Mouse (Mus musculus) heart, adult 18-20 months (tissue): ENCODE results near the gene Ap5z1. TPM values are rescaled to one million over a fixed set of nuclear protein-coding genes. Genes with fewer than 3 reads are reported as not detected.

Source experiments
- DNase-seq, 2 experiments: peaks; one replicate each; pipeline ENCODE4 v3.0.0; 2021 to 2022; ENCODE audit warnings: mixed read lengths in 1 of 2
- long read RNA-seq, 2 experiments: library from polyadenylated mRNA; stranded (forward); transcript quantifications; one replicate each; pipeline ENCODE4 v2.0.0; 2021
- total RNA-seq, 2 experiments: library from RNA; stranded (reverse); gene quantifications; 2 replicates each; pipeline ENCODE4 v1.2.3; 2021

The Ap5z1 gene
- total RNA-seq = 1 to 10 TPM; 5.0 to 6.0 TPM
- long read RNA-seq, experiment 1, partial matches to known transcripts = 7 of 14 reads
- long read RNA-seq, experiment 1, other reads (novel, unspliced or antisense) = 5 of 14 reads
- long read RNA-seq, experiment 2, partial matches to known transcripts = 0 of 2 reads
- long read RNA-seq, experiment 2, other reads (novel, unspliced or antisense) = 1 of 2 reads

DNA sequence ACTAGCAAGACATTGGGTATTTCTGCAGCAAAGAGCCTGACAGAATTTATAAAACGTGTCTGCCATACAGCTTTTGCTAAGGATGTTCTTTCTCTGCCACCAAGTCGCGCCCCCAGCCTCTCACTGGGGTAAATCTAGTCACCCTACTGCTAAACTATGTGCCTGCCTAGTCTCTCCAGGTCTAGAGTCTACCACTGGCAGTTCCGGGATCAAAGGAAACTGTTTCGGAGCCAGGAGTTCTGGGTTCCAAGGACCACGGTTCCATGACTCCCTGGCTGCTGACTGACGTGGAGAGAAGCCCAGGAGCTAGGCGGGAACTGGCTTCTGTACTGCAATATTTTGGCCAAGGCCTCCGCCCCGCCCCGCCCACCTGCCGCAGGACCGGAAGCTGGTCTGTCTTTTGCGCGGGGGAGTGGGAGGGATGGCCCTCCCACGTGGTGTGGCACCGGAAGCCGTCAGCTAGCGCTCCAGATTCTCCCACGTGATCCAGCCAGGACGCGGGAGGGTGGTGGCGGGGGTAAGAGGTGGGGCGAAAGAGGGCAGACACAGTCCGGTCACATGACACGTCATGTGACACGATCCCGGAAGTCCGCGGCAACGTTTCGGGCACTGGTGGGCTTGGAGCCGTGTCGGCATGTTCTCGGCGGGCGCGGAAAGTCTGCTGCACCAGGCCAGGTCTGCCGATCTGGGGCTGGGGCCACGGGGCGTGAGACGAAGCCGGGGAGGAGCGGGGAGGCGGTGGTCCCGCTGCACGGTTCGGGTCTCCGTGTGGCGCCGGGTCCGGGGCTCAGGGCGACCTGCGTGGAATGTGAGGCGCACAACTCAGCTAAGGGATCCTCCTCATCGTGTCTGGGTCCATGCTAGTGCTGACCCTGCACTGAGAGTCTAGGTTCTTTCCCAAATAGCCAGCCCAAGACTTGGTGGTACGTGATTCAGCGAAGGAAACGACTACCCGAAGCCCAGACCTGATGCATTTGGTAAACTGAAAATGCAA, at the start of gene Ap5z1:
Gene Ap5z1 (plus strand): TSS at position 484 of the 994 bp plus-strand sequence.
- peak; percentile 93 to 97 for DNase-seq

DNA sequence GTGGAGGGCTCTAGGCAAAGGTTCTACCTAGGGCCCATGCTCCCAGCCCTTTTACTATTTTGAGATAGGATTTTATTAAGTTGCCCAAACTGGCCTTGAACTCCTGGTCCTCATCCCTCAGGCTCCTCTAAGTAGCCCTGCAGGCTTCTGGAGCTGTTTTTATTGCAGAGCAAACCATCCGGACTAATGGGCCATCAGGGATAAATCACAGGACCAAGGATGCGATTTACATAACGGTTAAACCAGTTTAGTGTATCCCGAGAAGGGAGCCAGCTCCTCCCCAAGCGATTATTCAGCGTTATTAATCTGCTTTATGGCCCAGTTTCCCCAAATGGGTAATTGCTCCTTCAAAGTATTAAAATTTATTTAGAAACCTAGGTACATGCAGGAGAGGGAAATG, 48.3 kb upstream of the Ap5z1 start:
- no peak for DNase-seq

DNA sequence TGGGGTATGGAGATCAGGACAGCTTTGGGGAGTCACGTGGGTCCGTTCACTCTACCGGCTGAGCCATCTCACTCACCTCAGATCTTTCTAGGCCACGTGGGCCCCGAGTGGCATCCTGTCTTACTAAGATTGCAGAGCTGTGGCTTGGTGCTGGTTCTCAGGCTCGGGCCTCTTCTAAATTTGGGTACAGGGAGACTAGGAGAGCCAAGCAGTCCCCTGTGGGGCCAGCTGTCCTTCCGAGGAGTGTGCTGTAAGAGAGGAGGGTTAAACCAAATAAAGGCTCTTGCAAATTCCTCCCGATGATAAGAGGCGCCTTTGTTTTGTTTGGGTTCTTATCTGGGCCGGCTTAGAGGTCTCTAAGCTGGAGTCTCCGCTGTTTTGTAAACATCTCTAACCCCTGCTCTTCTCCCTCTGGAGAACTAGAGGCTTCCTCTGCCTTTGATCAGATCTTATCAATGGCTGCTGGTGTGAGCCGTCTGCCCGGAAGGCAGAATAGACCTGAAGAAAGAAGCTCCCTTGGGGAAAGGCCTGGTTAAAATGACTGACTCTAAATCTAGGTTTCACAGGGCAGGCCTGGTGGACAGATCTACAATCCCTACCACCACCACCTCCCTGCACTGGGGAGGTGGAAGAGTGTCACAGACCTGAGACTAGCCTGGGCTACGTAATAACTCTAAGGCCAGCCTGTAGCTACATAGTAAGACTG, 47.5 kb upstream of the Ap5z1 start:
- peak; percentile 45 to 48 for DNase-seq

DNA sequence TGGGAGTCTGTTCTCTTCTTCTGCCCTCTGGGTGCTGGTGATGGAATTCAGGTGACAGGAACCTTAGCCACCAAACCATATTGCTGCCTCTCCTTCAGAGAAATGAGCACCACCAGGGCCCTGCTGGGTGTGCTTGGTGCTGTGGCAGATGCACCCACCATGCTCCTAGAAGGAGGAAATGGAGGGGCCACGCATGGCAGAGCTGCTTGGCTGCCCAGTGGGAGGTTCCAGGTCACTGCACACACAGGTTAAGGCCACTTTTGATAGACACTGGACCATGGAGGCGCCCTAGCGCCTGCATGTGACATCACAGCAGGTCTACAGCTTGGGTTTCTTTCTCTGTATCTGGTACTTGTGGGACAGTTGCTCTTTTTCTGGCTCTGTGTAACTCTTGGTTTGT, 46.6 kb upstream of the Ap5z1 start:
- no peak for DNase-seq

DNA sequence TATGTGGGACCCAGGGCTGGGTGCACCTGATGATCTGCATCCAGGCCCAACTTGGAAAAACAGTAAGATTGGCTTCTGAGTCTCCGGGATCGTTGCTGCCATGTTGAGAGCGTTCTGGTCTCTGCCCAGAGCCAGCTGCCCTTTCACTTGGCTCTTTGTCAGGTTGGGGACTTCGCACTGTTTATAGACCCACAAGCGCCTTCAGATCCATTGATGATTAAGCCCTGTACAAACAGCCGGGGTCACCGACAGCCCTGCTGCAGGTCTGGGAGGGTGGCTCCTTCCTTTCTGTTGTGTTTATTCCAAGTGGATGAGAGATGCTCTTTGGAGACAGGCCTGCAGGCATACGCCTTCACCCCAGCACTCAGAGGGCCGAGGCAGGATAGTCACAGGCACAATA, 45.9 kb upstream of the Ap5z1 start:
- no peak for DNase-seq

DNA sequence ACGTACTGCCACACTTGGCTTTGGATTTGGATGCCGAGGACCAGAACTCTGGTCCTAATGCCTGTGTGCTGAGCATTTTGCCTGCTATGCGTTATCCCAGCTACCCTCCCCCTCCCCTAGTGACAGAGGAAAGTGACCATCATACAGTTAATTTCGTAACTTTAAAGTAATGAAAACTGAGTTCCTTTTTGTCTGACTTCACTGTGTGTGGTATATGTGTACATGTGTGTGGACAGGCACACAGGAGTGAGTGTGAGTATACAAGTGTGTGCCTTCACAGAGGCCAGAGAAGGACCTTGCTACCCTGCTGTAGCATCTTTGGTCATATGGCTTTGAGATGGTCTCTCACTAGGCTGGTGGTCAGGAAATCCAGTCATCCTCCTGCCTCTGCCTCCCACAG, 45.3 kb upstream of the Ap5z1 start:
- no peak for DNase-seq

DNA sequence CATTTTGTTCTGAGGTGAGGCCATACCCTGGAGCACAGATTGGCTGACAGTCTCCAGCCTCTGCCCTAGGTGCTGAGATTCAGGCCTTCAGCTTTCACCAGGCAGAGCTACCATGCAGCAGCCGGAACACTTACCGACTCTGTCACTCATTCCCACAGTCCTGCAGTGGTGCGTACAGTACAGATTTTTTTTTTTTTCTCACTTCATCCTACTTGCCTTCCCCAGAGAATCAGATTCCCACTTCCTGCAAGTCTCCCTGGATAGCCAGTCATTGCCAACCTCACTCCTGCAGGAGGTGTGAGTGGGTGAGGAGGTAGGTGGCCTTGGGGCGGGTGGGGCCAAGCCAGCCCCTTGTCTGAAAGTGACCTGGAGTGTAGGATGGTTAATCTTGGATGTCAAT, 43.4 kb upstream of the Ap5z1 start:
- no peak for DNase-seq

DNA sequence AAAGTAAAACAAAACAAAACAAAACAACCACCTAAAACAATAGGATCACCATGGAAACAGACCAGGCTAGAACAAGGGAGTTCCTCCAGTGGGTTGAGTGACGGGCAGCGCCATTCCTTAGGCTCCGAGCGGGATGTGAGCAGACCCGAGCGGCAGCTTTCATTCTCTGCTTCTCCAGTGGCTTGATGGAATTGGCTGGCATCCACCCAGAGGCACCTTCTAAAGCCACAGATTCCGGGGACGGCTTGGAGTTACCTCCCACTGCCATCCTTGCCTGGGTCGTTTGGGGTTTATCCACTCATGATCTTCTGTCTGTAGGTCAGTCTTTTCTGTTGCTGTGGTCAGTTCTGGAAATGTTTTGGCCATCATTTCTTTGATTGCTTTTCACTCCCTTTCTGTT, 42.8 kb upstream of the Ap5z1 start:
- DNase-seq = no peak

DNA sequence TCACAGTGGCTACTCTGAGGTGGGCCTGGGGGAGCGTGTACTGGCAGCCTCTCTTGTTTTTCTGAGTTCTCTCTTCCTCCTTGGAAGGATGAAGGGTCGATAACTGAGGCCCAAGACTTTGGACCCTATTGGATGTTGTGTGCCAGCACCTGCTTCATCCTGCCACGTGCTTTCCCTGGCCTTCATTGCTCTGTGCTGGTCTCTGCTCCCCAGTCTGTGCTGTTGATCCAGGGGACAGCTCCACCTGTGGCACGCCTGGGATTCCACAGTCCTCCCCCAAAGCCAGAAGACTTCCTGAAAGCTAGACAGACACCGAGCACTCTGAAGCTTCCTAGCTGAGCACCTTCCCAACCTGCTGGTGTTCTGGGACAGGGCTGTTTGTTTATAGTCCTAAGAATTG, 41.9 kb upstream of the Ap5z1 start:
- DNase-seq = no peak

DNA sequence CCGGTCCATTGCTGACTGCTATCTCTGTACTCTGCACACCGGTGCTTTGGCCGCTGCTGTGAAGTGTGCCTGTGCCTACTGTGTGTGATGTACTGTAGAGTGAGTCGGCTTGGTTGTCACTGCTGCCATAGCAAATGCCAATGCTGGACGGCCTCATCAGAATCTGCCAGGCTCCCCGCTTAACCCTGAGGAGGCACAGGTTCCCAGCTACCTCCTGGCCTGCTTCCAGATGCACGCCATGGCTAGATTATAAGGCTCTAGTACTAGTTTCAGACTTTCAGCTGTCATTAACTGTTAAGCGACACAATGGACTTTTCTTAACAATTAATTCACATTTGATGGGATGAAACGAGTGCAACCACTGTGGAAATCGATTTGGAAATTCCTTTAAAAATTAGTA, 40.6 kb upstream of the Ap5z1 start:
- no peak for DNase-seq

DNA sequence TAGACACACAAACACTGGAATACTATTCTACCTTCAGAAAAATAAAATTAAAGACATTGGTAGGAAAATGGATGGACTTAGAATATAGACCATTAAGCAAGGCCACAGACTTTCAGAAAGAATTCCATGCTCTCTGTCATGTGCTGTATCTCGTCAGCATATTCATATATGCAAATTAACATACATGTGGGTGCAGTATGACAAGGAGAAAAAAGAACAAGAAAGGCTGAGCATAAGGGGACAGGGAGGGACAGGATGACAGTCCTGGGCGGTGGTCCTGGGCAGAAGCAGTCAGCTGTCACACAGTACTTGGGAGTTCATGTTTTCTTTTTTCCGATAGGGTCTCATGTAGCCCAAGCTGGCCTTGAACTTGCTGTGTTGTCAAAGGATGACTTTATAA, 40.0 kb upstream of the Ap5z1 start:
- no peak for DNase-seq

DNA sequence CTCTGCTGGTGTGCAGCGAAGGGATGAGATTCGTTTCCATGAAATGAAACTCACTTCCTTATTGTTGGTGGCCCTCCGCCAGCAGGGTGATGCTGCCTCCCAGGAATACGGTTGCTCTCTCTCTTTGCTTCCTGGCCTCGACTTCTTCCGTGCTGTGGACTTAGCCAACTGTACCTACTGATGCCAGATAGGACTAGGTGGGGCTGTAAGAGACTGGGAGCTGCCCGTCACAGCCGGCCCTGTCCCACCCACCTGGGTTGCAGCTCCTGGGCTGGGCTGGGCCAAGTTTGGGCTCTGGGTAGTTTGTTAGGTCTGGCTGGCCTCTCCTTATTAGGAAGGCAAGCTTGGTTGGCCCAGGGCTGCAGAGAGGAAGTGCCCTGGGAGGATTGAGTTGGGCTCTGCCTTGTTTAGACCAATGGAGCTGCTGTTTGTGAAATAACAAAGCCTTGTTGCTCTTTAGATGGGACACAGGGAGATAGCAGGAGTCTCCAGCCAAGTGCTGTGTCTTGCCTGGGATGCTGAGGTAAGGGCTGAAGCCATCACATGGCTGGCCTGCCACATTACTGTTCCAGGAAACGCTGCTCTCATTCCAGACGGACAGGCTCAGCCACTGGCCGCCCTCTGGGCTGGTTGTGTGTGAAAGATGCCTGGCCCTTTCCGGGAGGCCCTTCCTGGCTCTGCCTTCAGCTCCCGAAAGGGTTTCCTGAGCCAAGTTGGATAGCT, 39.0 kb upstream of the Ap5z1 start:
- peak; percentile 85 to 95 for DNase-seq

DNA sequence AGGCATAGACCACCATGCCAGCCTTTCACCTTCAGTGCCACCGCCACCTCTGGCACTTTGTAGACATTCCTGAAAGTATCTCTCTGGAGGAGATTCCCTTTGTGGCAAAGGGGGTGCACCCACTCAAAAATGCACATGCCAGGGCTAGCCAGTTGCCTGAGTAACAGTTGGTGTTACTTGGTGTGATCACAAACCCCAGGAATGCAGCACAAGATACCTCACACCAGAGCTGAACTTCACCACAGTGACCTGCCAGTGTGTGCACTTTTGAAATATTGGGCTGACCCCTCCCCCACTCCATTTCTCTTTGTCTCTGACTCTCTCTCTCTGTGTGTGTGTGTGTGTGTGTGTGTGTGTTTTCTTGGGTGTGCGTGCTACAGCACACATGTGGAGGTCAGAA, 37.3 kb upstream of the Ap5z1 start:
- DNase-seq = no peak

DNA sequence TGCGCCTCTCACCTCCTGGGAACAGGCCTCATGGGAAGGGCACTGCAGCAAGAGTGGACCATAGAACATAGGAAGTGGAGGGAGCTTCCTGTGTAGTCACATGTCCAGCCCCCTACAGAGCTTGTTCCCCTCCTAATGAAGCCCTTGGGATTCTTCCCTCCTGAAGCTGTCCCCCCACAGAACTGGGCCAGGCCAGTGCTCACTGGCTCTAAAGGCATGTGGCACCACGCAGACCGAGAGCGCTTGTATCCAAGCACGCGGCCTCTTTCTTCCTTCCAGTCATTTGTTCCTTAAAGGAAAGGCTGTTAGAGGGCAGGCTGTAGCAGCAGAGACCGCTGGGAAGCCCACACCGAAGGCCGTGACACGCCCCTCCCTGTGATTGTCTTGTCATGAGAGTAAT, 35.9 kb upstream of the Ap5z1 start:
- DNase-seq = peak in 1 of 2 experiments; percentile 38

DNA sequence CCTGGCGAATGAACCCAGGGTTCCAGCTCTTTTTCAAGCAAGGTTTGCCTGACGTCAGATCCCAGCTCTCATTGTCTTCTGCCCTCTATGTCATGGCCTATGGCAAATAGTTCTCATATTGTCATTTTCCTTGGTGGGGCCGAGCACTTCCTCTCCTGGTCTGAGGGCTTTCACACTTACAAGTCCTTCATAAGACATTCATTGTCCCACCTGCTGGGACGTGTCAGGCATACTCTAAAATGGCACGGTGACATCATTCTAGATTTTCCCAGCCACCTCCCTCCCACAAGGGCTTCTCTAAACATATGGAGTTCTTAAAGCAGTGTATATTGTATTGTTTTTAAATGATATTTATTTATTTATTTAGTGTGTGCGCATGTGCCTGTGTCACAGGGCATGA, 35.1 kb upstream of the Ap5z1 start:
- DNase-seq = no peak

DNA sequence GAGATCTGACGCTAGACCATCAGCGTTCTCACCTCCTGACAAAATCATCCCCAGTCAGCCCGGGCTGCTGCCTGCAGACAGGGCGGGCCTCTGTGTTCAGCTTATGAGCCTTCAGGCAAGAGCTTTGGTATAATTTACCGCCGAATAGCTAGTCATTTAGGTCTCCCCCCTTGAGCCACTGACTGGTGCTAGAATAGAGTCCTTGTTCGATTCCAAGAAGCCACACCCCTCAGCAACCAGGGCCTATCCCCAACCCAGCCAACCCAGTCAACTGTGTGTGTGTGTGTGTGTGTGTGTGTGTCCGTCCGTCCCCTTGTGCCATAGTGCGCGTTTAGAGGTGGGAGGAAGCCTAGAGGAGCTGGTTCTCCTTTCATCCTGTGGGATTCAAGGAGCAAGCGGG, 32.7 kb upstream of the Ap5z1 start:
- no peak for DNase-seq

DNA sequence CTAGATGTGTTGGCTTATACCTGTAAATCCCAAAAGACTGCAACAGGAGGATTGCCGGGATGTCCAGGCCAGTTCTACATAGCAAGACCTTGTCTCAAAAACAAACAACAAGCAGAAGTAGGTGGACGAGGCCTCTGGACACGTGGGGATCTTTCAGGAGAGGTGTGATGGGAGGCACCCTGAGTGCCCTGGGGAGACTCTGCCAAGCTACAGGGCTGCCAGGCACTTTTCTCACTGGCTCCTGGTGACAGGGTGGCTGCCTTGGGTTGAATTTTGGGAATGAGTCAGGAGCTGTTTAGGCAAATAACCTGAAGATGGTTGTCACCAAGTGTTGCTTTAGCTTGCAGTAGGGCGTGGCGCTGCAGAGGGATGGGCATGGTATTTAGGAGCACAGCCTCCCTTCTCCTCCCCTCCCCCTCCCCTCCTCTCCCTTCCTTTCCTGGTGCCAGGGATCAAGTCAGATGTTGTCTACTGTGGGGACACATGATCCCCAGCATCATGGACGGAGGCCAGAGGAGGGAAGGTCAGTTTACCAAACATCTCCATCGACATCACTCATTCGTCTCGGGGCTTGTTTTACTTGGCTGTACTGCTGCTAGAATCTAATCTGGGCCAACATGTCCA, 31.8 kb upstream of the Ap5z1 start:
- peak; percentile 51 to 52 for DNase-seq

DNA sequence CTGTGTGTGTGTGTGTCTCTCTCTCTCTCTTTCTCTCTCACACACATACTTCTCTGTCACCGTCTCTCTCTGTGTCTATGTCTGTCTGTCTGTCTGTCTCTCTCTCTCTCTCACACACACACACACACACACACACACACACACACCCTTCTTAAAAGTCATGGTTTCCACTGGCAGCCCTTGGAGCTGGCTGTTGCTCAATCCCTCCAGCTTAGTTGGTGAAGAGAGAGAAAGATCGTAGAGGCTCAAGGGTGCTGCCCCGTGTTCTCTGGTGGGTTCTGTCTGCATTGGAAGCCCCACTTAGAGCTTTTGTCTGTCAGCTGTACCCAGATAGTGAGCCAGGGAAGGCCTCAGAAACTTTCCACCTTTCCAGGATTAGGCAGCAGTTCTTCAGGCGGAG, 31.0 kb upstream of the Ap5z1 start:
- DNase-seq = no peak

DNA sequence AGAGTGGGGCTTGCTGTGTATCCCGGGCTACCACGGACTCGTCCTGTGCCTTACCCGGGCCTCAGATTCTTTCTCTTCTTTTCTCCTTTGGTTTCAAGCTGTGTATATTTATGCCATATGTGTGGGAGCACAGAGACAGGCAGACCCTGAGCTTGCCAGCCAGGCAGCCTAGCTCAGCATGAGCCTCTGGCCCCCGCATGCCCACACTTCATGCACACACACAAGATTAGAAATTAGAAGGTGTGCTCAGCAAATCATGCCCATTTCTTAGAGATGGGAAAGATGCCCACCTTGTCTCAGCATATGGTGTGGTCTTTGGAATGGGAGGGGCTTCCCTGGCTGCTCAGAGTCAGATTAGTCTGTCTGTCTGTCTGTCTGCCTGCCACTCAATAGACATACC, 29.7 kb upstream of the Ap5z1 start:
- no peak for DNase-seq

DNA sequence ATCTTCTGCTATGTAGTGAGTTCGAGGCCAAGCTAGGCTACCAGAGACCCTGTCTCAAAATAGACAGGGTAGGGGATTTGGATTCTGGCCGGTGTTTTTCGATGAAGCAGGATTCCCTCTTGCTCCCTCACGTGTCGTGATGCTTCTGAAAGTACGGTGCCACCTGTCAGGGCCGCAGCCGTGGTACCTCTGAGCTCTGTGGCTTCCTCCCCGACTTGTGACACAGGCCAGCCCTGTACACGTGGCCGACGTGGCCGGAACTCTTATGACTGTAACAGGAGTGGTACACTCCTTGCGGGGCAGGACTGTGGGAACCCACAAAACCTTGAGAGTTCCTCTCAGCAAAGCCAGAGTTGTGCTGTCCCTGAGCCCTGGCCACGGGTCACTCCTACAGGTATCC, 28.0 kb upstream of the Ap5z1 start:
- DNase-seq = no peak

DNA sequence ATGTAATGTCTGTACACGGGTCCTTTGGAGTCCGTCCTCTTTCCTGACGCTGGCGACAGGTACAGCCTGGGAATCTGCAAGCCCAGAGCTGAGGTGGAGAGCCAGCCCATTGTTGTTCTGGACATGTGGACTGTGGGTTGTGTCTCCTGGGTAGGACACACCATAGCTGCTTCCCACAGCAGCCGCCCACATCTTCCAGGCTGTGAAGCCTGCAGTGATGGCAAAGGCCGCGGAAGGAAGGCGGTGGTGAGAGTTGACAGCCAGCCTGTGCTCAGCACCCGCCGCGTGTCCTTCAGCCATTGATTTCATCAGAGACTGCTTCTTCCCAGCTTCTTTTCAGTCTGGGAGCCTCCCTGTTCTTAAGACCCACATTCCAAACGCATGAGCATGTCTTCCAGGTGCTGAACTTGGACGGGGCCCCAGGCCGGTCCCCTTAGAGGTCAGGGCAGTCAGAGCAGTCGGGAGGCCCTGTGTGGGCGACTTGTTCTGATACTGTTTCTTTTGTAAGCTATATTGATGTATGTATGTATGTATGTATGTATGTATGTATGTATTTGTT, 25.3 kb upstream of the Ap5z1 start:
- DNase-seq = peak in 1 of 2 experiments; percentile 32
